Mouse (Mus musculus): ENCODE measurements around the gene 2410131K14Rik. TPM values are rescaled to one million over a fixed set of nuclear protein-coding genes. Genes with fewer than 3 reads are reported as not detected.

Gene 2410131K14Rik
- 15.7 and 16.0 TPM in 2 replicates for polyA plus RNA-seq (2014; fragmentation: Nextera tagmentation; extraction: Ambion mirVana)

GRCm38 (mm10) chr5:118244606-118245443 lies at the start of gene 2410131K14Rik, which contains the start of gene Rnft2:
TSS of gene 2410131K14Rik (plus strand) at chr5:118245227.
TSS of gene Rnft2 (minus strand) at chr5:118245116.
- Histone ChIP-seq H3K36me3 (ENCODE audit: control insufficient read depth, insufficient read depth, low read length) (peaks cover 6% of the 10 kb centered on the region), H3K4me2 (ENCODE audit: low read depth, low read length) (peak within 1 kb of the TSS; percentile 81), H3K4me1 (ENCODE audit: control insufficient read depth, insufficient read depth, low read length) (peaks cover 23% of the 10 kb centered on the region), H3K9me3 (ENCODE audit: control insufficient read depth, low read length) (no peaks in the 10 kb centered on the region), H3K27me3 (ENCODE audit: control insufficient read depth, insufficient read depth, low read length) (no peaks in the 10 kb centered on the region), H3K4me3 (ENCODE audit: low read depth, low read length) (peak within 1 kb of the TSS; percentile 57), H3K9ac (replicated peaks; ENCODE audit: low read depth, low read length) (peak within 1 kb of the TSS; percentile 59), H3K27ac (ENCODE audit: low read depth, low read length) (peak within 1 kb of the TSS; percentile 81)
- ATAC-seq (ENCODE audit: low read depth) = peak; percentile 100
- under 1% methylated on average over 68 of the region's 68 CpGs for WGBS

- Histone ChIP-seq H3K27ac (ENCODE audit: low read depth, low read length) (no peak overlapping the region), H3K4me1 (ENCODE audit: control insufficient read depth, insufficient read depth, low read length) (no peaks in the 10 kb centered on the region), H3K9ac (replicated peaks; ENCODE audit: low read depth, low read length) (no peak overlapping the region), H3K9me3 (ENCODE audit: control insufficient read depth, low read length) (no peaks in the 10 kb centered on the region), H3K4me2 (ENCODE audit: low read depth, low read length) (no peak overlapping the region), H3K4me3 (ENCODE audit: low read depth, low read length) (no peak overlapping the region), H3K27me3 (ENCODE audit: control insufficient read depth, insufficient read depth, low read length) (no peaks in the 10 kb centered on the region), H3K36me3 (ENCODE audit: control insufficient read depth, insufficient read depth, low read length) (no peaks in the 10 kb centered on the region)
- WGBS = 77% methylated on average over 13 of the region's 13 CpGs
- ATAC-seq (ENCODE audit: low read depth) = no peak
These were observed 47.6 kb upstream of the 2410131K14Rik start for GRCm38 (mm10) chr5:118197421-118197820.

- no peak overlapping the region for H3K9ac ChIP-seq (replicated peaks; ENCODE audit: low read depth, low read length)
- H3K9me3 ChIP-seq (ENCODE audit: control insufficient read depth, low read length) = no peaks in the 10 kb centered on the region
- H3K27ac ChIP-seq (ENCODE audit: low read depth, low read length) = no peak overlapping the region
- WGBS = 55% methylated on average over 5 of the region's 5 CpGs
- no peak overlapping the region for H3K4me2 ChIP-seq (ENCODE audit: low read depth, low read length)
- no peaks in the 10 kb centered on the region for H3K36me3 ChIP-seq (ENCODE audit: control insufficient read depth, insufficient read depth, low read length)
- no peaks in the 10 kb centered on the region for H3K4me1 ChIP-seq (ENCODE audit: control insufficient read depth, insufficient read depth, low read length)
- H3K4me3 ChIP-seq (ENCODE audit: low read depth, low read length) = no peak overlapping the region
- H3K27me3 ChIP-seq (ENCODE audit: control insufficient read depth, insufficient read depth, low read length) = no peaks in the 10 kb centered on the region
- ATAC-seq (ENCODE audit: low read depth) = no peak
These were observed 45.4 kb upstream of the 2410131K14Rik start for GRCm38 (mm10) chr5:118199670-118200069.

GRCm38 (mm10) chr5:118204675-118205440 lies 40.2 kb upstream of the 2410131K14Rik start:
- WGBS = 32% methylated on average over 16 of the region's 16 CpGs
- Histone ChIP-seq H3K4me1 (ENCODE audit: control insufficient read depth, insufficient read depth, low read length) (0 out of 2 replicates have a peak, but pooled peaks cover 4% of the 10 kb centered on the region), H3K9me3 (ENCODE audit: control insufficient read depth, low read length) (no peaks in the 10 kb centered on the region), H3K4me2 (ENCODE audit: low read depth, low read length) (no peak overlapping the region), H3K4me3 (ENCODE audit: low read depth, low read length) (no peak overlapping the region), H3K27ac (ENCODE audit: low read depth, low read length) (no peak overlapping the region), H3K9ac (replicated peaks; ENCODE audit: low read depth, low read length) (no peak overlapping the region), H3K27me3 (ENCODE audit: control insufficient read depth, insufficient read depth, low read length) (no peaks in the 10 kb centered on the region), H3K36me3 (ENCODE audit: control insufficient read depth, insufficient read depth, low read length) (no peaks in the 10 kb centered on the region)
- ATAC-seq (ENCODE audit: low read depth) = no peak

GRCm38 (mm10) chr5:118205852-118206251 lies 39.2 kb upstream of the 2410131K14Rik start:
- Histone ChIP-seq H3K9me3 (ENCODE audit: control insufficient read depth, low read length) (no peaks in the 10 kb centered on the region), H3K27me3 (ENCODE audit: control insufficient read depth, insufficient read depth, low read length) (no peaks in the 10 kb centered on the region), H3K4me3 (ENCODE audit: low read depth, low read length) (no peak overlapping the region), H3K27ac (ENCODE audit: low read depth, low read length) (no peak overlapping the region), H3K4me2 (ENCODE audit: low read depth, low read length) (no peak overlapping the region), H3K4me1 (ENCODE audit: control insufficient read depth, insufficient read depth, low read length) (0 out of 2 replicates have a peak, but pooled peaks cover 4% of the 10 kb centered on the region), H3K9ac (replicated peaks; ENCODE audit: low read depth, low read length) (no peak overlapping the region), H3K36me3 (ENCODE audit: control insufficient read depth, insufficient read depth, low read length) (no peaks in the 10 kb centered on the region)
- WGBS = 15% methylated on average over 8 of the region's 8 CpGs
- ATAC-seq (ENCODE audit: low read depth) = no peak

GRCm38 (mm10) chr5:118214012-118214411 lies 31.0 kb upstream of the 2410131K14Rik start:
- ATAC-seq (ENCODE audit: low read depth) = peak; percentile 38; the same call in 1 of the 2 replicates
- Histone ChIP-seq H3K4me3 (ENCODE audit: low read depth, low read length) (peak overlapping the region; percentile 18), H3K4me2 (ENCODE audit: low read depth, low read length) (peak overlapping the region; percentile 55), H3K4me1 (ENCODE audit: control insufficient read depth, insufficient read depth, low read length) (peaks cover 25% of the 10 kb centered on the region), H3K27me3 (ENCODE audit: control insufficient read depth, insufficient read depth, low read length) (no peaks in the 10 kb centered on the region), H3K27ac (ENCODE audit: low read depth, low read length) (no peak overlapping the region), H3K9me3 (ENCODE audit: control insufficient read depth, low read length) (no peaks in the 10 kb centered on the region), H3K9ac (replicated peaks; ENCODE audit: low read depth, low read length) (peak overlapping the region; percentile 46; the same call in 1 of the 2 replicates), H3K36me3 (ENCODE audit: control insufficient read depth, insufficient read depth, low read length) (no peaks in the 10 kb centered on the region)
- WGBS = 24% methylated on average over 5 of the region's 5 CpGs

- 7% methylated on average over 24 of the region's 24 CpGs for WGBS
- peak; percentile 80 for ATAC-seq (ENCODE audit: low read depth)
- Histone ChIP-seq H3K9ac (replicated peaks; ENCODE audit: low read depth, low read length) (peak overlapping the region; percentile 46; the same call in 1 of the 2 replicates), H3K9me3 (ENCODE audit: control insufficient read depth, low read length) (no peaks in the 10 kb centered on the region), H3K27ac (ENCODE audit: low read depth, low read length) (peak overlapping the region; percentile 48), H3K4me2 (ENCODE audit: low read depth, low read length) (peak overlapping the region; percentile 55), H3K4me1 (ENCODE audit: control insufficient read depth, insufficient read depth, low read length) (peaks cover 25% of the 10 kb centered on the region), H3K27me3 (ENCODE audit: control insufficient read depth, insufficient read depth, low read length) (no peaks in the 10 kb centered on the region), H3K36me3 (ENCODE audit: control insufficient read depth, insufficient read depth, low read length) (no peaks in the 10 kb centered on the region), H3K4me3 (ENCODE audit: low read depth, low read length) (peak overlapping the region; percentile 18)
These were observed 30.4 kb upstream of the 2410131K14Rik start for GRCm38 (mm10) chr5:118214418-118215154.

GRCm38 (mm10) chr5:118217410-118217809 lies 27.6 kb upstream of the 2410131K14Rik start:
- peak overlapping the region; percentile 55 for H3K27ac ChIP-seq (ENCODE audit: low read depth, low read length)

More at GRCm38 (mm10) chr5:118217410-118217809, 27.6 kb upstream of the 2410131K14Rik start:
- H3K4me2 ChIP-seq (ENCODE audit: low read depth, low read length) = no peak overlapping the region
- H3K9ac ChIP-seq (replicated peaks; ENCODE audit: low read depth, low read length) = no peak overlapping the region
- H3K9me3 ChIP-seq (ENCODE audit: control insufficient read depth, low read length) = no peaks in the 10 kb centered on the region
- no peak overlapping the region for H3K4me3 ChIP-seq (ENCODE audit: low read depth, low read length)
- 0 out of 2 replicates have a peak, but pooled peaks have one; percentile 19 for ATAC-seq (ENCODE audit: low read depth)
- H3K27me3 ChIP-seq (ENCODE audit: control insufficient read depth, insufficient read depth, low read length) = no peaks in the 10 kb centered on the region
- H3K36me3 ChIP-seq (ENCODE audit: control insufficient read depth, insufficient read depth, low read length) = no peaks in the 10 kb centered on the region
- WGBS = 48% methylated on average over 6 of the region's 6 CpGs
- peaks cover 25% of the 10 kb centered on the region for H3K4me1 ChIP-seq (ENCODE audit: control insufficient read depth, insufficient read depth, low read length)

All from neural tube, embryonic 14.5 days (tissue).